Mouse (Mus musculus): Measurements from ENCODE around the gene Olfr325. TPM values are rescaled to one million over a fixed set of nuclear protein-coding genes. Genes with fewer than 3 reads are reported as not detected.
"Not testable (repeated sequence)": the region's sequence is repeated elsewhere in the genome, so short reads cannot be mapped to it uniquely, and the experiment has no call there.

Gene Olfr325
- polyA plus RNA-seq (2017; shearing (Covaris generic)) = not detected

DNA sequence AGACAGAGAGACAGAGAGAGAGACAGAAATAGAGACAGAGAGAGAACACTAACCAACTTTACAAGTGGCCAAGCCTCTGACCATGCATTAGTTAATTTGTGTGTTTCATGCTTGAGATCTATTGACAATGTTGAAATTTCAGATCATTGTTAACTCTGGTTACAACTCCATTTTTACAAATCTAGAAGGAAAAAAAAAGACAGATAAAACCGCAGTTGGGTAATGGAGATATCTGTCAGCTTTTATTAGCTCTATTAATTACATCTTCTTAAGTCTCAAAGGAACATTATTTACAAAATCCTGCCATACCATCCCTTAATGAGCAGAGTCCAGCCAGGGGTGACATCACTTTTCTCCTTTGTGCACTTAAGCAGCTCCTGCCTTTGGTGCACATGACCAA is at the start of gene Olfr325:
Gene Olfr325 (plus strand): TSS at position 301 of the 400 bp plus-strand sequence.
- no peak for ATAC-seq

DNA sequence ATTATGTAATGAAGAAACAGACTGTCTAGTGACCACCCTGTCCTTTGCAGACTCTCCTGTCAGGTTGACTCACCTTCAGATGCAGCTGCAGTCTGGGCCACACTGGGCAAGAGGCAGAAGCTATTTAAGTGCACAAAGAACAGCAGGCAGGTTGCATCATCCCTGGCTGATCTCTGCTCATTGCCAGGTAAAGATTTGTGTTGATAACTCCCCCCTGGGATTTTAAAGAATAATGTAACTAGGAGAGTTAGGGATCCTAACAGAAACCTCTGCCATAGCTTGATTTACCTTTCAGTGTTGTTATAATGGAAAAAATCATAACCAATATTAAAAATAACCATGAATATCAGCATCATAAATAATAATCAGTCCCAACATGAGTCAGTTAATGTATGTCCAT is 42.8 kb upstream of the Olfr325 start, which contains the start of gene Olfr330:
Gene Olfr330 (minus strand): TSS at position 101 of the 400 bp plus-strand sequence.
- ATAC-seq = not testable (repeated sequence)

DNA sequence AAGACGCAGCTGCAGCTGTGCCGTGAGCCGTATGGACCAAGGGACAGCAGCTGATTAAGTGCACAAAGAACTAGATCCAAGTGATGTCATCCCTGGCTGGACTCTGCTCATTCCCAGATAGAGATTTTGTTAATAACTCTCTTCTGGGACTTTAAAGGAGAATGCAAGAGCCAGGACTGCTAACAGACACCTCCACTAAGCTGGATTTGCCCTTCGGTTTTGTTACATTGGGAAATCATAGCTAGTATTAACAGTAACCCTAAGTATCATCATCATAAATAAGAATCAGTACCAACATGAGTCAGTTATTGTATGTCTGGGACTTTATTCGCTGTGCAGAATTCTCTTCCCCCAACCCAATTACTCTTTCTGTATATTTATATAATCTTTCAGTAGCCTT is 31.2 kb upstream of the Olfr325 start, which contains the start of gene Olfr329-ps:
Gene Olfr329-ps (minus strand): TSS at position 101 of the 400 bp plus-strand sequence.
- no peak for ATAC-seq

DNA sequence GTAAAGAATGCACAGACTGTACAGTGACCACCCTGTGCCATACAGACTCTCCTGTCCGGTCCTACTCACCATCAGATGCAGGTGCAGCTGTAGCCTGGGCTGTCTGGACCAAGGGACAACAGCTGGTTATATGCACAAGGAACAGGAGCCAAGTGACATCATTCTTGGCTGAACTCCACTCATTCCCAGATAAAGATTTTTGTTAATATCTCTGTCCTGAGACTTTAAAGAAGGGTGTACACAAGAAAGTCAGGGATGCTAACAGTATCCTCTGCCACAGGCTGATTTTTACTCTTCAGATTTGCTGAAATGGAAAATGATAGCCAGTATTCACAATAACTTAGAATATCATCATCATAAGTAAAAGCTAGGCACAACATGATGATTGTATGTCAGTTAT is 22.0 kb upstream of the Olfr325 start, which contains the start of gene Olfr328:
Gene Olfr328 (minus strand): TSS at position 101 of the 400 bp plus-strand sequence.
- no peak for ATAC-seq

DNA sequence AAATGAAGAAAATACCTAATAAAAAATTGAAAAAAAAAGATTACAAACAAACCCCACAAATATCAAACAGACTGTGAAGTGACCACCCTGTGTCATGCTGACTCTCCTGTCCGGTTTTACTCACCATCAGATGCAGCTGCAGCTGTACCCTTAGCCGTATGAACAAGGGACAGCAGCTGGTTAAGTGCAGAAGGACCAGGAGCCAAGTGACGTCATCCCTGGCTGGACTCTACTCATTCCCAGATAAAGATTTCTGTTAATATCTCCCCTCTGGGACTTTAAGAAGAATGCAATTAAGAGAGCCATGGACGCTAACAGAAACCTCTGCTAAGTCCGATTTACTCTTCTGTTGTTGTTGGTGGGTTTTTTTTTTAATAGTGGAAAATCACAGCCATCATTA is 7.1 kb upstream of the Olfr325 start, which contains the start of gene Olfr224:
Gene Olfr224 (minus strand): TSS at position 149 of the 400 bp plus-strand sequence.
- ATAC-seq = no peak

DNA sequence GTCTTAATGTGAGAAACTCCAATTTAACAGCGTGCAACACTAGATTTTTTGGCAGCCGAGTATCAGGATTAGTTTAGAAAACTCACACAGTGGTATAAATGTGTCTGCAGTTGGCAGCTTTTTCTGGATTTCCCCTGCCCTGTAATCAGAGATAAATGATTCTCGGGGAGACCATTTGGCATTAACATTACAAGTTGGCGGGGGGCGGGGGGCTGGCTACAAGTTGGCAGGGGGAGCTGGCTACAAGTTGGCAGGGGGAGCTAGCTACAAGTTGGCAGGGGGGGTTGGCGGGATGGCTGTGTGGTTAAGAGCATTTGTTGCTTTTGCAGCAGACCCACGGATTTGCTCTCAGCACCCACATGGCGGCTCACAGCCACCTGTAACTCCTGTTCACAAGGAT is 1.1 kb downstream of the Olfr325 start:
- no peak for ATAC-seq

DNA sequence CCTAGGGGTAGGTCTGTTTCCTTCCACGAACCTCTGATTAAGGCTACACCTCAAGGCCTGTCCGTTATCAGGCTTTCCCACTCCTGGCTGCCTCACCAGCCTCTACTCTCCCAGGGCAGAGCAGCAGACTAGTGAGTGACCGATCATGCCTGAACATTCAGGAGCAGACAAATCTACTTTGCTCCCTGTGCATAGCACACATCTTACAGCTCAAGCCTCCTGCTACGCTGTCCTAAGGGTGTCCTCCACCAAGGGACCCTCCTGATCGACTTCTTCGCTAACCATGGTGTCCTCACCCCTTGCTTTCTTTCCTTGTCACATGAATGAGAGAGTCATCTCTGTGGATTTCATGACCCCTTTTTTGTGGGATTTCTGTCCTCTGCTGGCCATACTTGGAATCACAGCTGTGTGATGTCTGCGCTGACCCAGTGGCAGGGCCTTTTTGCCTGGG is 10.4 kb downstream of the Olfr325 start:
- ATAC-seq = no peak

DNA sequence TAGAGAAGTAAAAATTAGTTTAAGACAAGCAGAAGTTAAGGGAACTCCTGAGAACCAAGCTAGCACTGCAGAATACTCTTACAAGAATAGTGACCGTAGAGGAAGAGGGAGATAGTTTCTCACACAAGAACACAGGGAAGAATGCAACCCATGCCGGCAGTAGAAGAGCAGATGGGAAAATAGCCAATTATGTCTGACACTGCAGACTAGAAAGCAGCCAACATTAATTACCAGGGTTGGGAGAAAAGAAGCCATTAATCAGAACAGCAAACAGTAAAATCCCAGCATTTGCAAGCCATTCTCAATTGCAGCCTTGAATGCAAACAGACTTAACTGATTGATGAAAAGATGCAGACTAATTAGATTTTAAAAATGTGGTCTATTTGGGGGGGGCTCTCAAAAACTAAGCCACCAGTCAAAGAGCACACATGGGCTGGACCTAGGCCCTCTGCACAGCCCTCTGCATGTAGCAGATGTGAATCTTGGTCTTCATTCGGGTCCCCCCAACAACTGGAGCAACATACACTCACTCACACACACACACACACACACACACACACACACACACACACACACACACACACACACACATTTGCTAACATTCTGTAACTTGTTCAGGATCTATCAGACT is 11.2 kb downstream of the Olfr325 start:
- ATAC-seq = no peak

DNA sequence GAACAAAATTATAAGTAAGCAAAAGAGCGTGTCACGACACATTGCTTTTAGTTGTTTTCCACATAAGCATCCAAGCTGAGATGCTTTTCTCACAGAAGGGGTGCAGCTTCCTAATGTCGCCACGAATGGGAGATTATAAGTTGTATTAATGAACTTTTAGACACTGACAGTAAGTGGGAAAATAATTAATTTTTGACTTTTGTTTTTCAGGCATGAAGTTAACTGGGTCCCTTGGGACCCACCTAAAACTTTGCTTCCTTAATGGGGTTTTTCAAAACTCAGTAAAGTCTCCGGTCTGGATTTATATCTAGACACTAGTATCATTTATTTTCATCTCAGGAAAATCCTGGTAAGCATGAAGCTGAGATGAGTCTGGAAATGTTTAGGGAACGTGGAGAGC is 17.3 kb downstream of the Olfr325 start, which contains the start of gene Olfr324:
Gene Olfr324 (plus strand): TSS at position 301 of the 400 bp plus-strand sequence.
- ATAC-seq = no peak

DNA sequence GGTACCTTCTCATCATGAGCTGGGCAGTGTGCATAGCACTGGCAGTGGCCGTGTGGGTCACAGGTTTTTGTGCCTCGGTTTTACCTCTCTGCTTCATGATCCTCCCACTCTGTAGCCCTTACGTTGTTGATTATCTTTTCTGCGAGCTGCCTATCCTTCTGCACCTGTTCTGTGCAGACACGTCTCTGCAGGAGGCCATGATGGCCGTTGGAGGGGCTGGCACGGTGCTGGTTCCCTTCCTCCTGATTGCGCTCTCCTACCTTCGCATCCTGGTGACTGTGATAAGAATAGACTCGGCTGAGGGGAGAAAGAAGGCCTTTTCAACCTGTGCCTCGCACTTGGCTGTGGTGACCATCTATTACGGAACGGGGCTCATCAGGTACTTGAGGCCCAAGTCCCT is 20.3 kb downstream of the Olfr325 start:
- ATAC-seq = no peak

DNA sequence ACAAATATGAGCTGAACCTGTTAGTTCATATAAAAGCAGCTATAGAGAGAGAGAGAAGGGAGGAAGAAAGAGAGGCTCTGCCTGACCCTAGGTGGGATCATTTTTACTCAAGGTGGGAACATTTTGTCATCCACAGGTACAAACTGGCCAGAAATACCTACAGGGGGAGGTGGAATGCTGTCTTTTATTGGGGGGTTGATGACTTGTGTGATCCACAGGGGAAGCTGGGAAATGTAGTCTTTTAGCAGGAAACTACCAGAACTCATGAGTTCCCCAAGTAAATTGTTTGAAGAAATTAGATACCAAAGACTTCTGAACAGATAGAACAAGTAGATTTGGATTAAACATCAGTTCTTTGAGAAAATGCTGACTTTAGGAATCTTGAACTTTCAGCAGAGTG is 24.5 kb downstream of the Olfr325 start:
- no peak for ATAC-seq

DNA sequence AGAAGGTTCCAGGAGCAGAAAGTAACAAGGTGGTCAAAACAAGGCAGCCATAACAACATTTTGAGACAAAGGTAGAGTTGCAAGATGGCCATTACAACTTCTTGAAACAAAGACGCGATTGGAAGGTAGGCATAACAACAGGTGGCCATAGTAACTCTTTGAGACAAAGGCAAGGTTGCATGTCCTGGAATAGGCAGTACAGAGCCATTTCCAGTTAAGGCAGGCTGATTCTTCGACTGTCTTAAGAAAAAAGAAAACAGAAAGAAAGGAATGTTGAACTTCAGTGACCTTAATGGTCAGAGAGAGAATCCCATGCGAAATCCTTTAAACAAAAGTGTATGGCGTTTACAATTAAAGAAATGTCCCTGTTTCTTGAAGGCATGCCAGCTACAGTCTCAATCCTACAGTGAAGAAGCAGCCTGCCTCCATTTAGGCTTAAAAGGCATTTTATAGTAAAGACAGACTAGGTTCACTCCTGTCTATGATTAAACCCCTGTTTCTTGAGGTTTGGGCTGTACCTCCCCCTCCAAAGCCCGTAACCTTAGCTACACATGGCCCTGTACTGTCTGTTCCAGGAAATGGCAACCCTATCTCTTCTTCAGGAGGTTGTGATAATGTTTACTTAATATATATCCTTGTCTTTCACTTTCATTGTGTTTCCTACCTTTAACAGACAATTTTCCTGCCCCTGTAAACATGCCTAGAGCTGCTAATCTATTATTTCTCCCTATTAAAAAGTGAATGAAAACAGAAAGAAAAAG is 25.4 kb downstream of the Olfr325 start:
- no peak for ATAC-seq

DNA sequence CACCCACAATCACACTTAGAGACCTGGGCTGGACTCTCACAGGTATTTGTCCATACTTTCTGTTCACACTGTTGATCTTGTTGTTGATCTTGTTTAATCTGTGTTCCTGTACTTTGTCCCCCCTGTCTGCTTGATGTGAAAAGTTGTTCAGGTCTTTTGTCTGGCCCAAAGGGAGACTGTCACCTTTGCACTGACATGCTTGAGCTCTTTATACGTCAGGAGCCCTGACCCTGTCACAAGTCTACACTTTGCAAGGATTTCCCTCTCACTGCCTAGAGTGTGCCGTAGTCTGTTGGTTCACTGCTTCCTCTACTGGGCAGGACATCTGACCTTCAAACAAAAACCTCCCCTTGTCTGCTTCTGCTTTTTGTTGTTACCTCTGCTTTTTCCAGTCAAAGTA is 27.2 kb downstream of the Olfr325 start:
- ATAC-seq = no peak

DNA sequence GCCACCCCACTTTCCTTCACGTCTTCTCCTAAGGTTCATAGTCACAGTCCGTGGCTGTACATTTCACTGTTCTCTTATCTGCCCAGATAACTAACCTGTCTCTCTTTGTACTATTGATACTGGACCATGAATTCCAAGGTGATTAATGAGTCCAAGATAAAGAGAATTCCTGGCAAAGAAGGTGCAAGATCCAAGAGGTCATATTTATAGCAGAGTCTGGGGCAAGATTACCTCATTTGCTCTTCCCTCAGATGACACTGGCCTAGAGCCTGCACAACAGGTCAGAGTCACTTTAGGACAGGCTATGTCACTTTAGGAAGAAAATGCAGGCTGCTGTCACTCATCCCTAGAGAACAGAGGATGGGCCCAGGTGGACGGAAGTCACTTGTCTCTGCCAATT is 27.7 kb downstream of the Olfr325 start:
- ATAC-seq = no peak

DNA sequence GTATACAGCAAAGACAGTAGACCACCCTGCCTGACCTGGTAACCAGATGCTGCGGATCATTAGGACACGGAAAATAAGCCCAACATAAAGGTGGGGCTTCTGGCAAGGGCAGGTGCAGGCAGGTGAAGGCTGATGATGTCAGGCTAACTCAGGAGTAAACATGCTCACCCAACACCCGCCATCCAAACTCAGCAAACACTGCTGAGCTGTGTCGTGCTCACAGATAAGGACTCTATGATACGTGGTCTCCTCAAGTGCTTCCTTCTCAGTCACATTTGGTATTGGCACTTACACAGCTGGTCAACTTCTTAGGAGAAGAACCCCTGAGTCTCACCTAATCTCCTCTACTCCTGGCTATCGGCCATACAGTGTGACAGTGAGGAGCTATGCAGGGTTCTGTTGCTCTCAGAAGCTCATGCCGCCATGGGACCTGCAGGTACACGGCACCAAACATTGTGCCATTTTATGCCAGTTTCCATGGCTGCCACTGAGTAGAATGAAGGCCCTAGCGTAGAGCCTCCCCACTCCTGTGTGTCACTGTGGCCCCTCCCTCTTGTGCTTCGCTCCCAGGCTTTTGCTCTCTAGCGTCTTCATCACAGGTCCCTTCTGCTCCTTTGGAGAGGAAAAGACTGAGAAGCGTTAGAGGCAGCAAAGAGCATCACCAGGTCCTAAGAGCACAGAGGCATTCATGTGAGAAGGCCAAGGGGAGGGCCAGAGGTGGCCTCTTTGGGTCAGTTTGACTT is 28.8 kb downstream of the Olfr325 start:
- no peak for ATAC-seq

DNA sequence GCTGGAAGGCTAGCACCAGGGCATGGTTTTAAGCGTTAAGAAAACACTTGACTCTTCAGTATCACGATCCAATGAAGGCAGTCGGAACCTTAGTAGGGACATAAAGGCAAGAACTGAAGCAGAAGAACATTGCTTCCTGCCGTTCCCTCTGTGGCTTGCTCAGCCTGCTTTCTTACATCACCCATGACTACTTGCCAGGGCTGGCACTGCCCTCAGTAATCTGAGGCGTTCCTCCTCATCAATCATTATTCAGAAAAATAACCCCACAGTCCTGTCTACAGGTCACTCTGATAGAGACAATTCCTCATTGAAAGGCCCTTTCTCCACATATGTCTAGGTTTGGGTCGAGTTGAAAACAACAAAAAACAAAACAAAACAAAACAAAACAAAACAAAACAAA is 29.5 kb downstream of the Olfr325 start:
- no peak for ATAC-seq

DNA sequence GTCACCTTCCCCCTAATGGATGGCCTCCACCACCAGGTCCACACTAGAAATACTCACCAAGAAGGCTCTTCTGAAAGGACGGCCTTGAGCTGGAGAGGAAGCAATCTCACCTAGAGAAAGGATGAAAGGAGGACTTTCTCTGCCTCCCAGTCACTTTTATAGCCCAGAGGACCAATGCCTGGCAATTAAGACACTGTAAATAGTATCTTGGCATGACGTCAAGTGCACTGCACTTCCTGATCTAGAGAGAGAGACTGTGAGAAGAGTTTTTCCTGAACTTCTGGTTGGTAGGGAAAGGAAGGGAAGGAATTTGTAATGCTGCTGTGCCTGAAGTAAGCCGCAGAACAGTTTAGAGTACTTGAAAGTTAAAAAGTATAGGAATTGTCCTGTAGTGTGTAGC is 35.8 kb downstream of the Olfr325 start:
- ATAC-seq = no peak

DNA sequence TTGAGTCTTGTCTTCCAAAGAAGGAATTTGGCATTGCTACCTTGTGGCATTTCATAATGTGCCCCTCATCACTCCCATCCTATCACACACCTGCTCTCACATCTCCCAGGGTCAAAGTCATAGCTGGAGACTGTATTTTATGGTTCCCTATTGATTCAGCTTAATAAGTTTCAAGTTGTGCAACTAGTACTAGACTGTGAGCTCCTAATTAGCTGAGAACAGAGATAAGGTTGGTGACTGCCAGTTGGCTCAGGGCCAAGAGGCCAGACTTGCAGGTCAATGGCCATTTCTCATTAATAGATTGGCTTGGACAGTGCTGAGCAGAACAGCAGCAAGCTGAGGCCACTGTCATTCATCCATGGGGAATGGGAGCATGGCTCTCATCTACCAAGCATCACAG is 37.0 kb downstream of the Olfr325 start:
- ATAC-seq = no peak

DNA sequence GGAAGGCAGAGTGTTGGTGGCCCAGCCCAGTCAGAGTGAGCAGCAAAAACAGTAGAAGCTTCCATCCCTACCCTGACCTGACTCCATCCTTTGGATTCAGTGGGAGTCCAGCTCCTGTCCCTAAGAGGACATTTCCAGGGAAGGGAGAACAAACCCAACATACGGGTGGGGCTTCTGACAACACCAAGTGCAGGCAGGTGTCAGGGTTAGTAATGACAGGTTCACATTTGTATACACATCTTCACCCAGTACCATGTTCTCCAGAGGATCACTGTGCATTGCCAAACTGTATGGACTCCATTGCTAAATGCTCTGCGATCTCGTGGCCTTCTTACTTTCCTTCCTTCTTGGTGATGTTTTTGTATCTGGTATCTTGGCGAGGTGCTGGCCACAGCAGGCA is 38.4 kb downstream of the Olfr325 start, which contains the start of gene 2210407C18Rik:
Gene 2210407C18Rik (minus strand): TSS at position 101 of the 400 bp plus-strand sequence.
- no peak for ATAC-seq

DNA sequence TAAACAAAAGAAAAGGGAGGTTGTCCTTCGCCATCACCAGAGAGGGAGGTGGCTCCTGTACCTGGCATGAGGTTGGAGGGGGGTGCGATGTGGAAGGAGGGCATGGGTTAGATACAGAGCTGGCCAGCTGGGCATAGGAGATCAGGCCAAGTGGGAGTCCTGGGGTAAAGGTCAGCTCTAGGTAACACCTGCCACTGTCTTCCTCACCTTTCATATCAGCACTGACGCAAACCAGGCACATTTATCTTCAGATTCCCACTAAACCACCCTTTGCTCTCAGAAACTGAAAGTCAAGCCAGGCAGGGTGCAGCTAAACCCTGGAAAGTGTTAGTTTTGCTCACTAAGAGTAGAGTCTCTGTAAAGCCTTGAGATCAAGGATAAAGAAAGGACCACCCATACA is 40.8 kb downstream of the Olfr325 start:
- no peak for ATAC-seq

DNA sequence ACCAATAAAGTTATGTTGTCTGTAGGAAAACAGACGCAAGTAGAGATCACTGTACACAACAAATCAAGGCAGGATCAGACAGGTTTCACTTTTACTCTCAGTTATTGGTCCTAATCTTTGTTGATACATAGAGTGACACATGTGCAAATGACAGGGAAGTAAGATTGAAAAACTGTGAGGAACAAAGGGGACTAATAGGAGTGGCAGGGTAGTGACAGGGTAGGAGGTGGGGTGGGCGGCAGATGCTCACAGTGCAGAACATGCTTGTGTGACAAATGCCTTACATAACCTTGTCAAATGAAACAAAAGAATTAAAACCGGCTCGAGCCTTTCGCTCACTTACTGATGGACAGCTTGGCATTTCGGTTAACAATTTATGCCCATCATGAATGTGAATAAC is 41.3 kb downstream of the Olfr325 start:
- ATAC-seq = no peak

DNA sequence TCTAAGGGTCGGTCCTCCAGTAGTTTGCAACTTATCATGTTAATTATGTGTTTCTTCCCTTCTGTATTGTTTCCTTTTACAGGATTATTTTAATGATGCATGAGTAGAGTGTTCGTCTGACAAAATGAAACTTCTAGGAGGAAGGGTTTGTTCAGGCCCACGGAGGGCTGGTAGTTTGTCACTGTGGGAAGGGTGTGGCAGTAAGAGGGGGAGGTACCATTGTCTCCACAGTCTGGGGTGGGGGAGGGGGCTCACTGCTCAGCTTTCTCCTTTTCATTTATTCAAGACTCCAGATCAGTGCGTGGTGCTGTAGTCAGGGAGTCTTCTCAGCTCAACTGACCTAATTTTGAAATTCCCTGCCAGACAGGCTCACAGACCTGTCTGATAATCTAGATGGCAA is 48.6 kb downstream of the Olfr325 start:
- ATAC-seq = no peak

DNA sequence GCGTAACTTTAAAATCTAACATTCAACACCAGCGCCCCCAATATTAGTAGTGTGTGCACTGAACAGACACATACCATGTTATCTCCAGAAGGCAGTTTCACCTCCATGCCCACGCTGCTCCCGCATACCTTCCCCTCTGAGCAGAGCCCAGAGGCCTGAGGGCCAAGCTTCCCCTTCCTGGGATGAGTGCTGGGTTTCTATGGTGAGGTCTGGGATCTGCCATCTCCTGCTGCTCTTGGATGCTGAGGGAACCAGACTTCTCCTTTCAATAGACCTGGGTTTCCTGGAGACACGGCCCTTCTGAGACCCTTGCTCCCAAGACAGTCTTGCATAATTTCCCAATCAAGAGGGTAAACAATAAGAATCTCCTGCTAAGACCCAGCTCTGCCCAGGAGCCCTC is 52.9 kb downstream of the Olfr325 start, which contains the start of gene Olfr323:
Gene Olfr323 (minus strand): TSS at position 101 of the 400 bp plus-strand sequence.
- no peak for ATAC-seq
